Mouse (Mus musculus): ENCODE measurements around the gene Fcgrt. TPM values are rescaled to one million over a fixed set of nuclear protein-coding genes. Genes with fewer than 3 reads are reported as not detected.

Gene Fcgrt
- total and polyA plus RNA-seq, 3 experiments: 0.13 to 0.16 TPM; not detected in 1

DNA sequence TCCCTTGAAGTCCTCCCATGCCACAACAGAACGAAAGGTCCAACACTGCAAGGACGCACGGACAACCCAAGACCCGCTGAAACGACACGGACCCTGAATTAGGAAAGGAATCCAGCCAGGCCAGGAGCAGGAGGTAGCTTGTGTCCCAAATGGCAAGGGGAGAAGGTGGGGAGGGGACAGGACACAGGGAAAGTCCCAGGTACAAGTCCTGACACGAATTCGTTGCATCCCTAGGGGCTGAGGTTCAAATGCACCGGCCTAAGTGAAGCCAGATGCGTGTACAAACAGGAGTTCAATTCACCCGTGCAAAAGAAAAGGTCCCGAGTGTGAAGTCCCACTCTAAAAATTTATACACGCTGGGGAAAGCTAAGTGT, 52.1 kb downstream of the Fcgrt start:
- H3K79me2 ChIP-seq (replicated peaks; ENCODE audit: control insufficient read depth, extremely low read depth, insufficient read depth, poor library complexity, severe bottlenecking): peaks cover 3% of the 10 kb centered on the region
- H3K27ac ChIP-seq (ENCODE audit: insufficient read depth, low read depth): peak overlapping the region; percentile 98
- no peak for TF ChIP-seq E2F4 (IDR thresholded peaks at IDR 0.05; ENCODE audit: insufficient replicate concordance, low read depth, low read length)
- TF ChIP-seq SMC3 (IDR thresholded peaks at IDR 0.05; ENCODE audit: low read depth, low read length): no peak
- no peak for TF ChIP-seq USF1 (IDR thresholded peaks at IDR 0.05; ENCODE audit: low read depth, low read length)
- TF ChIP-seq PAX5 (IDR thresholded peaks at IDR 0.05; ENCODE audit: low read length): no peak
- peak; percentile 74 for TF ChIP-seq EP300 (IDR thresholded peaks at IDR 0.05; ENCODE audit: low read length)
- peak; percentile 41; the same call in 1 of the 2 replicates for TF ChIP-seq IRF4 (IDR thresholded peaks at IDR 0.05; ENCODE audit: low read depth, low read length)
- no peak; the same call in 1 of the 2 replicates for TF ChIP-seq POLR2A (IDR thresholded peaks at IDR 0.05; ENCODE audit: low read depth, low read length)
- TF ChIP-seq ZKSCAN1 (IDR thresholded peaks at IDR 0.05; ENCODE audit: borderline replicate concordance, low read depth, low read length): no peak
- TF ChIP-seq UBTF (IDR thresholded peaks at IDR 0.05; ENCODE audit: low read depth, low read length): no peak
- no peak for TF ChIP-seq CTCF (conservative IDR thresholded peaks at IDR 0.05 in 1 of 2, IDR thresholded peaks at IDR 0.05 in 1 of 2; ENCODE audit: low read depth in 2 of 2, low read length in 2 of 2)
- no peak for TF ChIP-seq POLR2AphosphoS2 (IDR thresholded peaks at IDR 0.05; ENCODE audit: low read depth, low read length)
- TF ChIP-seq GABPA (IDR thresholded peaks at IDR 0.05; ENCODE audit: insufficient replicate concordance, low read depth, low read length): no peak
- no peak for TF ChIP-seq NRF1 (IDR thresholded peaks at IDR 0.05; ENCODE audit: low read depth, low read length)
- TF ChIP-seq TCF12 (IDR thresholded peaks at IDR 0.05; ENCODE audit: low read depth, low read length): peak; percentile 69; the same call in 1 of the 2 replicates
- TF ChIP-seq BHLHE40 (IDR thresholded peaks at IDR 0.05; ENCODE audit: low read depth, low read length): peak; percentile 74
- no peak for TF ChIP-seq MYC (IDR thresholded peaks at IDR 0.05; ENCODE audit: low read depth, low read length)
- no peak for TF ChIP-seq CHD2 (IDR thresholded peaks at IDR 0.05; ENCODE audit: low read length)
- peak; percentile 72 for TF ChIP-seq SIN3A (IDR thresholded peaks at IDR 0.05; ENCODE audit: low read length)
- peak; percentile 61; the same call in 1 of the 2 replicates for TF ChIP-seq RCOR1 (conservative IDR thresholded peaks at IDR 0.05; ENCODE audit: low read depth, low read length)
- peak; percentile 45; the same call in 1 of the 2 replicates for TF ChIP-seq ETS1 (conservative IDR thresholded peaks at IDR 0.05; ENCODE audit: low read depth, low read length)
- peak; percentile 12; the same call in 1 of the 2 replicates for TF ChIP-seq NELFE (IDR thresholded peaks at IDR 0.05; ENCODE audit: low read depth, low read length)
- no peak for TF ChIP-seq JUN (IDR thresholded peaks at IDR 0.05; ENCODE audit: insufficient read depth, low read depth, low read length)
- TF ChIP-seq KAT2A (IDR thresholded peaks at IDR 0.05; ENCODE audit: insufficient replicate concordance, low read length): no peak
- TF ChIP-seq CHD1 (IDR thresholded peaks at IDR 0.05; ENCODE audit: low read depth, low read length): peak; percentile 98
- TF ChIP-seq MEF2A (IDR thresholded peaks at IDR 0.05; ENCODE audit: borderline replicate concordance, low read depth, low read length): peak; percentile 72
- no peak for TF ChIP-seq RAD21 (IDR thresholded peaks at IDR 0.05; ENCODE audit: low read depth, low read length)
- no peak for TF ChIP-seq MAFK (IDR thresholded peaks at IDR 0.05; ENCODE audit: insufficient replicate concordance, low read length)
- TF ChIP-seq MAX (IDR thresholded peaks at IDR 0.05; ENCODE audit: low read length): peak; percentile 41; the same call in 1 of the 2 replicates
- TF ChIP-seq JUND (conservative IDR thresholded peaks at IDR 0.05; ENCODE audit: low read depth, low read length): no peak
- peak; percentile 33; the same call in 1 of the 2 replicates for TF ChIP-seq ZNF384 (IDR thresholded peaks at IDR 0.05; ENCODE audit: low read depth, low read length)
- no peak for TF ChIP-seq ZMIZ1 (IDR thresholded peaks at IDR 0.05; ENCODE audit: low read depth, low read length)
- TF ChIP-seq ZC3H11A (IDR thresholded peaks at IDR 0.05; ENCODE audit: low read depth, low read length): no peak
- TF ChIP-seq ELF1 (IDR thresholded peaks at IDR 0.05; ENCODE audit: low read depth, low read length): no peak
- no peak for TF ChIP-seq MXI1 (IDR thresholded peaks at IDR 0.05; ENCODE audit: low read depth, low read length)
- TF ChIP-seq MAZ (IDR thresholded peaks at IDR 0.05; ENCODE audit: low read depth, low read length): peak; percentile 44; the same call in 1 of the 2 replicates
- TF ChIP-seq TBP (conservative IDR thresholded peaks at IDR 0.05; ENCODE audit: low read depth, low read length): no peak; the same call in 1 of the 2 replicates
- no peak for TF ChIP-seq HCFC1 (IDR thresholded peaks at IDR 0.05; ENCODE audit: low read depth, low read length)
- TF ChIP-seq USF2 (conservative IDR thresholded peaks at IDR 0.05; ENCODE audit: low read depth, low read length): no peak
- DNase-seq (ENCODE audit: extremely low read depth): peak; percentile 80
- H3K9me3 ChIP-seq (replicated peaks; ENCODE audit: low read length): no peaks in the 10 kb centered on the region
- H3K4me3 ChIP-seq (replicated peaks in 1 of 3; ENCODE audit: low read depth in 2 of 3, low read length in 2 of 3, poor library complexity in 1 of 3): peak overlapping the region; percentile 64 to 80 (median 65)
- H3K36me3 ChIP-seq (replicated peaks in 1 of 2; ENCODE audit: control insufficient read depth in 1 of 2, insufficient read depth in 1 of 2, low read length in 1 of 2): peaks cover 37 to 38% of the 10 kb centered on the region in 2 experiments
- H3K27me3 ChIP-seq (replicated peaks): no peaks in the 10 kb centered on the region
- dilution Hi-C loops (cut with MboI; ENCODE audit: extremely low pct_ligation_motif_present, extremely low pct_unique_long_range_greater_than_20kb, low sequenced_read_pairs): no loop called here
- H3K4me1 ChIP-seq (ENCODE audit: control insufficient read depth in 1 of 2, insufficient read depth in 2 of 2): peaks cover 0 to 18% of the 10 kb centered on the region in 2 experiments; a peak in 2 of 4 replicates
- H3K4me2 ChIP-seq (ENCODE audit: insufficient read depth, low read depth, poor library complexity, severe bottlenecking): peak overlapping the region; percentile 71
- in situ Hi-C loops (cut with MboI; ENCODE audit: low pct_ligation_motif_present, low pct_unique_long_range_greater_than_20kb, low sequenced_read_pairs): no loop called here
- H3K9ac ChIP-seq (ENCODE audit: insufficient read depth, low read depth): peak overlapping the region; percentile 78
